Mouse (Mus musculus) left cerebral cortex, postnatal 36 days (tissue): ENCODE data around the gene Crtac1. TPM values are rescaled to one million over a fixed set of nuclear protein-coding genes. Genes with fewer than 3 reads are reported as not detected.

Source experiments
- DNase-seq, 2 experiments: peaks; one replicate each; pipeline ENCODE4 v3.0.0; 2021 to 2022; ENCODE audit warnings: low spot score in 2 of 2, mixed read lengths in 1 of 2
- intact Hi-C: fragments of 180-260 bp; cut with DNase I; formaldehyde crosslinking; loops from one replicate; pipeline ENCODE4 v1.15.1; 2025
- total RNA-seq, 2 experiments: library from RNA; stranded (reverse); gene quantifications; 2 replicates each; pipeline ENCODE4 v1.2.3; 2021

The Crtac1 gene
- total RNA-seq, 2 experiments from 2014 or later: 67.7 to 77.0 TPM

DNA sequence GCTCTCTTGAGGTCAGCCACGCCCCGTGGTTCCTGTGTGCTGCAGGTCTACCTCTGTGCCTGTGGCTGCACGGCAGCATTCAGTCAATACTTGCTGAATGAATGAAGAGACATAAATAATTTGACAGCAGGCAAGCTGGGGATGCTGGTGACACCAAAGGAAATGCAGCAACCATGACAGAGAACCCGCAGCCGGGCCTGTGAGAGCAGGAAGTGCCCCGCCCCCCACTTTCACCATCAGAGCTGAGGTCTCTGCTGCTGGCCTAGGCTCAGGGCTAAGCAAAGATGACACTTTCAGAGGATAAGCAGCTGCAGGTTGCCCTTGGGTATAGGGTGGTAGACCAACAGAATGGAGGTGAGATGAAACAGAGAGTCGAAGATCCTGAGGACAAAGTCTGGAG is 125.4 kb downstream of the Crtac1 start:
- DNase-seq: no peak
- intact Hi-C loops: no loop called here

DNA sequence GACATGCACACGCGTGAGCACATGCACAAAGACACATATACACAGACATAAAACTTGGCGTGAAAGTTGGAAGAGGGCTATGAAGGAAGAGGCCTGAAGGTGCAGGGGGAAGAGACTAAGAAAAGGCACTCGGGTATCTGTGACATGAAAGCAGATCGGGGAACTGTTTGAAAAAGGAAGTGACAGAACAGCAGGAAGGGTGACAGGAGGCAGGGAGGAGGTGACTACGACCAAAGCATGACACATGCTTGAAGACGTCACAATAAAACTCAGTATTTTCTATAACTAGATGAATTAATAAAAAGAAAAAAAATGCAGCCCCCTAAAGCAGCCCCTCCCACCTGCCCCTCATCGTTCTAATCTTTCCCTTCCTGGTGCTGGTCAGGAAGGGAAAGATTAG is 125.8 kb downstream of the Crtac1 start:
- no peak for DNase-seq
- intact Hi-C loops: no loop called here

DNA sequence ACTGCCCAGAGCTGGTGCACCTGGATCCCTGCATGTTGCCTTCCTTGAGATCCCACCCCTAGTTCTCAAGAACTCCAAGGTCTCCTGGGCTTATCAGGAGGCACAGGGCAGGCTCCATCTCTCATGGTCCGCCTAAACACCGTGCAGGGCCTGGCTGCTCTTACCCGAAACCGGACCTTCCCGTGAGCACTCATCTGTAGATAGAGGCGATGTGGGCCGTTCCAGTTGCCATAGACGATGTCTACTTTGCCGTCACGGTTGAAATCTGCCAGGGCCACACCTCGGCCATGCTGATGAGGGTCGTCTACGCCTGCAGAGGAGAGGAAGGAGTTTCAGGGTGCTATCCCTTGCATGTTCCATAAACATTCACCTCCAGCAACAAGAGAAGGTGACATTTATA is 127.1 kb downstream of the Crtac1 start:
- intact Hi-C loops: no loop called here
- DNase-seq: no peak

DNA sequence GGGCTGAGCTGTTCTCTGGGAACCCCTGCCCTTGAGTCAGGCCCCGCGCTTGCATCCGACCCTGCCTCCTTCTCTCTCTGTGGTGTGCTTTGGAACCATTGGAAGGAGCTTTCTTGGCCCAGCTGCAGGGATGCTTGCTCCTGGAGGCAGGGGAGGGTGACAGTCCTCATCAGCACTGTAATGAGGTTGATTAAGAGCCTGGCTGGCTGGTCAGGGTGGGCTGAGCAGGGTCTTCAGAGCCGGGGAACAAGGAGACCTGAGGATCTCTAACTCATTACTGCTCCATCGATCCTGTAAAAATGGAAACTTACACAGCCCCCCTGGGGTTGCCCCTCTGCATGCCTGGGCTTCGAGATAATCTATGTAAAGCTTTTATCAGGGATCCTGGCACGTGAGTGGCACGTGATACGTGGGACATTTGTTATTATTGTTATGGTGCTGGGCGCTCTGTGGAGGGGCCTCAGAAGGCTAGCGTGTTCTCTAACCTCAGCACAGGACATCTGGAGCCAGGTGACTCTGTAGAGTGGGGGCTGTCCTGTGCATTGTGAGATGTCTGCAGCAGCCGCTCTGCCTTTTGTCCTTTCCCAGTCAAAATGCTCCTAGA is 128.3 kb downstream of the Crtac1 start:
- intact Hi-C loops: no loop called here
- DNase-seq: no peak

- no peak for DNase-seq
- intact Hi-C loops: no loop called here
These were observed 138.4 kb downstream of the Crtac1 start for GRCm38 (mm10) chr19:42293216-42293615.

GRCm38 (mm10) chr19:42292106-42292505 is 139.5 kb downstream of the Crtac1 start:
- DNase-seq: no peak
- intact Hi-C loops: no loop called here

DNA sequence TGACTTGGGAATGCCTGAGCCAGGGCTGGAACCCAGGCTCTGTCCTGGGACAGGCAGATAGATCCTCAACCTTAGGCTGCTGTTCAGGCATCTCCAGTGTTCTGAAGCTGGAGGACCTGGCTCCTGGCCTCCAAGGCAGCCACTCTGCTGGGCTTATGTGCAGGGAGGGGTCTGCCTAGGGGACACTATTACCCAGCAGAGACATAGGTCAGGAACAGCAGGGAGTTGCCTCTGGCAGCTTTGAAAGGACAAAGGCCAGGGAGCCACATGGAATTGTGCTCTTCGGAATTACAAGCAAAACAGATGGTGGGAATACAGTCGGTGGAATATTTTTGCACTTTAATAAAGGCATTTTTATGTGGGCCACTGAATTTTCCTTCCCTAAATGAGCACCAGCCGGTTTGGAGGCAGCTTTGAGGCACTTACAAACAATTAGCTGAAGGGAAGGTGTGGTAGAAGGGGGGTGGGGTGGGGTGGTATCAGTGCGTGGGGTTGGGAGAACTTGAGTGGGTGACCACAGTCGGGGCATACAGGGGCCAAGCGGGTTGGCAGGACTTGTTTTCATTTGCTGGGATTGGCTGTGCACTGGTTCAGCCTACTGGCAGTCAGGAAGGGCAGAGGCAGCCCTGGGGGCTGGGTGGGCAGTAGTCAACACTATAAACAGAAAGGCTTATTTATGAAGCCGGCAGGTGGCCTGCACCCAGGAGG is 140.5 kb downstream of the Crtac1 start:
- DNase-seq: peak; percentile 40 to 43
- intact Hi-C loops: no loop called here

GRCm38 (mm10) chr19:42288361-42288760 is 143.2 kb downstream of the Crtac1 start:
- DNase-seq: no peak
- intact Hi-C loops: no loop called here

- intact Hi-C loops: no loop called here
- no peak for DNase-seq
These were observed 147.4 kb downstream of the Crtac1 start for GRCm38 (mm10) chr19:42284178-42284577.

DNA sequence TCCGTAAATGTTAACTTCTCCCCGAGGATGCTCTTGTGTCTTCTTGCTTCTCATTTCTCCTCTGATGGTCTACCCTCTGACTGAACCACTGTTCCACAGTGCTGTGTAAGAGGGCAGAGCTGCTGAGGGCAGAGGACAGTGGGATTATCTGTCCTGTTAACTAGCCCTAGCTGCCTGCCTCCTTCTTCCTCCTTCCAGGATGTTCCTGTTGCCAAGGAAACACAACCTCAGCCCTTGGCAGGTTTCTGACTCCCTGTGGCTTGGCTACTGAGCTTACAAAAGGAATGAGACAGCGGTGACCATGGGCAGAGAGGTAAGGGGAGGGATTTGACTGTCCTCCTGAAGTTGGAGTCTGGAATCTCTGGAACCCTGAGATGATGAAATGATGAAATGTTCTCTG is 152.0 kb downstream of the Crtac1 start:
- DNase-seq: no peak
- intact Hi-C loops: no loop called here

DNA sequence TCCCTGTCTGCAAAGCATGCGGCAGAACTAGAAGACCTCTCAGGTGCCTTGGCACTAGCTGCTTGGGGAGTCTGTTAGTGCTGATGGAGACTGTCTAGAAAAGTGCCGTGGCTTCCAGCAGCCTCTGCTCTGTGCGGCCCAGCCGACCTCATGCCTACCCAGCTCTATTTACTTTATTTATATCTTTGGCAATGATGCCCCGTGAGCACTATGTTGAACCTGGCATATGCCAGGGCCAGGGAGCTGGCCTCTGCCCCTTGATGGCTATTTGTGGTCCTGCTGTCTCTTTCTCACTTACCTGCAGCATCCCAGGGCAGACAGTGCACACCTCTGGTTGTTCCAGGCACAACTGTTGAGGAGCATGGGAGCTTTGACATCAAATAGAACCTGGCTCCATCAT is 153.1 kb downstream of the Crtac1 start:
- intact Hi-C loops: no loop called here

GRCm38 (mm10) chr19:42277288-42277687 is 154.3 kb downstream of the Crtac1 start:
- intact Hi-C loops: no loop called here
- DNase-seq: no peak

More for the DNA sequence above, 153.1 kb downstream of the Crtac1 start:
- DNase-seq: no peak

- DNase-seq: peak; percentile 84 to 88
These were observed 159.3 kb downstream of the Crtac1 start for GRCm38 (mm10) chr19:42272003-42272963.

GRCm38 (mm10) chr19:42271182-42271581 is 160.4 kb downstream of the Crtac1 start:
- intact Hi-C loops: loop anchor here (5.0 kb wide), 1 partner anchor 79 kb away; no protein-coding TSS in a partner anchor

More at GRCm38 (mm10) chr19:42272003-42272963, 159.3 kb downstream of the Crtac1 start:
- intact Hi-C loops: loop anchor here (1.0 to 5.0 kb wide), 2 partner anchors 55 to 80 kb away; no protein-coding TSS in a partner anchor

GRCm38 (mm10) chr19:42270119-42270518 is 161.5 kb downstream of the Crtac1 start:
- no peak for DNase-seq
- intact Hi-C loops: loop anchor here (5.0 kb wide), 1 partner anchor 78 kb away; no protein-coding TSS in a partner anchor

More at GRCm38 (mm10) chr19:42271182-42271581, 160.4 kb downstream of the Crtac1 start:
- no peak for DNase-seq

- DNase-seq: no peak
- intact Hi-C loops: no loop called here
These were observed 163.2 kb downstream of the Crtac1 start for GRCm38 (mm10) chr19:42268337-42268736.

GRCm38 (mm10) chr19:42263524-42263923 is 168.1 kb downstream of the Crtac1 start:
- intact Hi-C loops: no loop called here
- DNase-seq: no peak

DNA sequence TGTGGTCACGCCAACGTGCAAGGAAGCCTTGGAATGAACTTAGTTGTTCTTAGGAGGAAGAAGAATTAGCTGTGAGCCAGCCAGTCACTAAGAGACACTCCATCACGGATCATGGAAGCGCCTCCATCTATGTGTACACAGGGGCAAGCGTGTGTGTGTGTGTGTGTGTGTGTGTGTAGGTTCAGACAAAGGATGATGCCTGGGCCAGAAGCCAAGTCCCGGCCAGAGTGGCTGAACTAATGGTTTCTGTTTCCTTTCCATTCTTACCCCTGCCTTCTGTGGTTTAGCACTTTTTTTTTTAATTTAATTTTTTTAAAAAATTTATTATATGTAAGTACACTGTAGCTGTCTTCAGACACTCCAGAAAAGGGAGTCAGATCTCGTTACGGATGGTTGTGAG is 171.1 kb downstream of the Crtac1 start:
- no peak for DNase-seq

GRCm38 (mm10) chr19:42258596-42258995 is 173.0 kb downstream of the Crtac1 start:
- peak; percentile 45 to 46 for DNase-seq
- intact Hi-C loops: loop anchor here (5.0 kb wide), 1 partner anchor 36 kb away; no protein-coding TSS in a partner anchor

More for the DNA sequence above, 171.1 kb downstream of the Crtac1 start:
- intact Hi-C loops: no loop called here

GRCm38 (mm10) chr19:42258031-42258430 is 173.6 kb downstream of the Crtac1 start:
- DNase-seq: no peak
- intact Hi-C loops: loop anchor here (5.0 kb wide), 1 partner anchor 36 kb away; no protein-coding TSS in a partner anchor
